Mouse (Mus musculus): Measurements from ENCODE around the gene Rel.
A peak's percentile ranks its signal among the peaks of the same experiment; 100 is the strongest.

Gene Rel

GRCm38 (mm10) chr11:23712299-23712698, 58.5 kb downstream of the Rel start:
- peaks cover 89% of the 10 kb centered on the region for H3K36me3 ChIP-seq (ENCODE audit: insufficient read depth, low read length)
- no peaks in the 10 kb centered on the region for H3K4me1 ChIP-seq (replicated peaks; ENCODE audit: low read depth, low read length)
- no peak overlapping the region for H3K4me3 ChIP-seq (replicated peaks; ENCODE audit: low read length)
- H3K27me3 ChIP-seq (ENCODE audit: insufficient read depth, low read length): no peaks in the 10 kb centered on the region
- no peaks in the 10 kb centered on the region for H3K9me3 ChIP-seq (ENCODE audit: low read length)
- TF ChIP-seq NANOG (IDR thresholded peaks at IDR 0.05; ENCODE audit: borderline replicate concordance, low read length) (no peak), CTCF (conservative IDR thresholded peaks at IDR 0.05; ENCODE audit: low read length) (no peak), POU5F1 (IDR thresholded peaks at IDR 0.05; ENCODE audit: borderline replicate concordance, low read length) (no peak)

GRCm38 (mm10) chr11:23704604-23705294, 66.0 kb downstream of the Rel start:
- TF ChIP-seq POU5F1 (IDR thresholded peaks at IDR 0.05; ENCODE audit: borderline replicate concordance, low read length) (no peak), CTCF (conservative IDR thresholded peaks at IDR 0.05; ENCODE audit: low read length) (no peak), NANOG (IDR thresholded peaks at IDR 0.05; ENCODE audit: borderline replicate concordance, low read length) (no peak)
- peaks cover 8% of the 10 kb centered on the region for H3K4me1 ChIP-seq (replicated peaks; ENCODE audit: low read depth, low read length)

GRCm38 (mm10) chr11:23701831-23702230, 68.9 kb downstream of the Rel start:
- Histone ChIP-seq H3K9me3 (ENCODE audit: low read length) (no peaks in the 10 kb centered on the region), H3K4me1 (replicated peaks; ENCODE audit: low read depth, low read length) (peaks cover 30% of the 10 kb centered on the region), H3K4me3 (replicated peaks; ENCODE audit: low read length) (no peak overlapping the region), H3K27me3 (ENCODE audit: insufficient read depth, low read length) (no peaks in the 10 kb centered on the region), H3K36me3 (ENCODE audit: insufficient read depth, low read length) (peaks cover 24% of the 10 kb centered on the region)
- TF ChIP-seq POU5F1 (IDR thresholded peaks at IDR 0.05; ENCODE audit: borderline replicate concordance, low read length) (no peak), NANOG (IDR thresholded peaks at IDR 0.05; ENCODE audit: borderline replicate concordance, low read length) (no peak), CTCF (conservative IDR thresholded peaks at IDR 0.05; ENCODE audit: low read length) (no peak)

More at GRCm38 (mm10) chr11:23704604-23705294, 66.0 kb downstream of the Rel start:
- Histone ChIP-seq H3K27me3 (ENCODE audit: insufficient read depth, low read length) (no peaks in the 10 kb centered on the region), H3K4me3 (replicated peaks; ENCODE audit: low read length) (no peak overlapping the region), H3K36me3 (ENCODE audit: insufficient read depth, low read length) (peaks cover 43% of the 10 kb centered on the region), H3K9me3 (ENCODE audit: low read length) (no peaks in the 10 kb centered on the region)

- no peak for TF ChIP-seq CTCF (conservative IDR thresholded peaks at IDR 0.05; ENCODE audit: low read length)
- TF ChIP-seq POU5F1 (IDR thresholded peaks at IDR 0.05; ENCODE audit: borderline replicate concordance, low read length): no peak
- no peak for TF ChIP-seq NANOG (IDR thresholded peaks at IDR 0.05; ENCODE audit: borderline replicate concordance, low read length)
- Histone ChIP-seq H3K27me3 (ENCODE audit: insufficient read depth, low read length) (no peaks in the 10 kb centered on the region), H3K9me3 (ENCODE audit: low read length) (no peaks in the 10 kb centered on the region), H3K4me1 (replicated peaks; ENCODE audit: low read depth, low read length) (peaks cover 30% of the 10 kb centered on the region), H3K36me3 (ENCODE audit: insufficient read depth, low read length) (peaks cover 17% of the 10 kb centered on the region), H3K4me3 (replicated peaks; ENCODE audit: low read length) (no peak overlapping the region)
Observed at GRCm38 (mm10) chr11:23699414-23700095, 71.2 kb downstream of the Rel start.

GRCm38 (mm10) chr11:23698526-23698925, 72.2 kb downstream of the Rel start:
- no peaks in the 10 kb centered on the region for H3K9me3 ChIP-seq (ENCODE audit: low read length)
- H3K4me1 ChIP-seq (replicated peaks; ENCODE audit: low read depth, low read length): peaks cover 30% of the 10 kb centered on the region
- peaks cover 12% of the 10 kb centered on the region for H3K36me3 ChIP-seq (ENCODE audit: insufficient read depth, low read length)
- no peaks in the 10 kb centered on the region for H3K27me3 ChIP-seq (ENCODE audit: insufficient read depth, low read length)
- H3K4me3 ChIP-seq (replicated peaks; ENCODE audit: low read length): no peak overlapping the region
- no peak for TF ChIP-seq CTCF (conservative IDR thresholded peaks at IDR 0.05; ENCODE audit: low read length)
- TF ChIP-seq POU5F1 (IDR thresholded peaks at IDR 0.05; ENCODE audit: borderline replicate concordance, low read length): no peak
- TF ChIP-seq NANOG (IDR thresholded peaks at IDR 0.05; ENCODE audit: borderline replicate concordance, low read length): no peak

GRCm38 (mm10) chr11:23695847-23696246, 74.9 kb downstream of the Rel start:
- no peak for TF ChIP-seq CTCF (conservative IDR thresholded peaks at IDR 0.05; ENCODE audit: low read length)
- TF ChIP-seq POU5F1 (IDR thresholded peaks at IDR 0.05; ENCODE audit: borderline replicate concordance, low read length): no peak
- TF ChIP-seq NANOG (IDR thresholded peaks at IDR 0.05; ENCODE audit: borderline replicate concordance, low read length): no peak
- Histone ChIP-seq H3K4me1 (replicated peaks; ENCODE audit: low read depth, low read length) (peaks cover 39% of the 10 kb centered on the region), H3K4me3 (replicated peaks; ENCODE audit: low read length) (no peak overlapping the region), H3K36me3 (ENCODE audit: insufficient read depth, low read length) (peaks cover 7% of the 10 kb centered on the region; the same call in 1 of the 2 replicates), H3K9me3 (ENCODE audit: low read length) (no peaks in the 10 kb centered on the region), H3K27me3 (ENCODE audit: insufficient read depth, low read length) (no peaks in the 10 kb centered on the region)

GRCm38 (mm10) chr11:23693286-23693685, 77.5 kb downstream of the Rel start:
- Histone ChIP-seq H3K27me3 (ENCODE audit: insufficient read depth, low read length) (no peaks in the 10 kb centered on the region), H3K4me1 (replicated peaks; ENCODE audit: low read depth, low read length) (peaks cover 20% of the 10 kb centered on the region), H3K9me3 (ENCODE audit: low read length) (no peaks in the 10 kb centered on the region), H3K4me3 (replicated peaks; ENCODE audit: low read length) (no peak overlapping the region), H3K36me3 (ENCODE audit: insufficient read depth, low read length) (peaks cover 20% of the 10 kb centered on the region)
- TF ChIP-seq POU5F1 (IDR thresholded peaks at IDR 0.05; ENCODE audit: borderline replicate concordance, low read length) (no peak), NANOG (IDR thresholded peaks at IDR 0.05; ENCODE audit: borderline replicate concordance, low read length) (peak; percentile 61; the same call in 1 of the 2 replicates), CTCF (conservative IDR thresholded peaks at IDR 0.05; ENCODE audit: low read length) (no peak)

GRCm38 (mm10) chr11:23688060-23688459, 82.7 kb downstream of the Rel start:
- H3K4me1 ChIP-seq (replicated peaks; ENCODE audit: low read depth, low read length): peaks cover 5% of the 10 kb centered on the region
- H3K27me3 ChIP-seq (ENCODE audit: insufficient read depth, low read length): no peaks in the 10 kb centered on the region
- H3K36me3 ChIP-seq (ENCODE audit: insufficient read depth, low read length): peaks cover 37% of the 10 kb centered on the region
- no peak for TF ChIP-seq CTCF (conservative IDR thresholded peaks at IDR 0.05; ENCODE audit: low read length)
- TF ChIP-seq POU5F1 (IDR thresholded peaks at IDR 0.05; ENCODE audit: borderline replicate concordance, low read length): no peak
- no peak for TF ChIP-seq NANOG (IDR thresholded peaks at IDR 0.05; ENCODE audit: borderline replicate concordance, low read length)
- H3K9me3 ChIP-seq (ENCODE audit: low read length): no peaks in the 10 kb centered on the region
- no peak overlapping the region for H3K4me3 ChIP-seq (replicated peaks; ENCODE audit: low read length)

All from E14TG2a.4 (cell line).